Mouse (Mus musculus): Measurements from ENCODE around the gene 1700056E22Rik.

Gene 1700056E22Rik

DNA sequence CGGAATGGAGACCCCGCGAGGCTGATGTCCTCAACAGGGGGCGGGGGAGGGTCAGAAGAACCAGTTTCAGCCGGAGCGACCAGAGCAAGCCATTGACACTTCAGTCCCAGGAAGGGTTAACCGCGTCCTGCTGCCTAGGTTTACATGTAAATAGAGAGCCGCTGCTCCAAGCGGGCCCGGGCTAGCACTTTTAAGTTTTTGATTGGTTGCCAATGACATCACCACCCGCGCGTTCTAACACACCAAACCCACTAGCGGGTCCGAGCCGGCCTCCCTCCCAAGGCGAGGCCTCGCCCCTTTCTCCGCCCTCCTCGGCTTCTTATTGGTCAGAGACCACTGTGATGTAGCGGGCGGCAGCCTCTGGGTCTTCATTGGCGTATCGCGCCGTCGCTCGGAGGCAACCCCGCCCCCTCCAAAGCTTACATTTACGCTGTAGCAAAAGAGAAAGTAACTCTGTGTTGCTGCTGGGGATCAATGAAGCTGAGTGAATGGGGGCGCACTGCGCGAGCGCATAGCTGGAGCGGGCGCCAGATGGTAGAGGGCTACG, at the start of gene 1700056E22Rik:
Gene 1700056E22Rik (minus strand): TSS at position 291 of the 547 bp plus-strand sequence.
- under 1% methylated on average over 38 of the region's 38 CpGs for WGBS

DNA sequence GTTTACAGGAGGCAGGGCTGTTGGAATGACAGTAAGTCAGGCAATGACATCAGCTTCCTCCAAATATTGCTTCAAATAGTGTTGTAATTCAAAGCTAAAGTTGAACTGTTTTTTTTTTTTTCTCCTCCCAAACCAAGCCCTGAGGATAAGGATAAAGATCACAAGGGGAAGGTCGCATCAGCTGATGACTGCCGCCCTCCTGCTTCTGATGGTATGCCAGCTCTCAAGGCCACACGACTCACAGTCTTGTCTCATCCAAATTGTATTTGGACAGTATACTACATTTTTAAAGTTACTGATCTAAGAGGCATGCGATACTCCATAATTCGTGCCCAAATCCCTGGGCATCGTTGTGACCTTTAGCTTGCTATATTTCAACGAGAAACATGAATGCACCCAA, 49.1 kb upstream of the 1700056E22Rik start:
- WGBS = 84% methylated on average over 7 of the region's 7 CpGs

DNA sequence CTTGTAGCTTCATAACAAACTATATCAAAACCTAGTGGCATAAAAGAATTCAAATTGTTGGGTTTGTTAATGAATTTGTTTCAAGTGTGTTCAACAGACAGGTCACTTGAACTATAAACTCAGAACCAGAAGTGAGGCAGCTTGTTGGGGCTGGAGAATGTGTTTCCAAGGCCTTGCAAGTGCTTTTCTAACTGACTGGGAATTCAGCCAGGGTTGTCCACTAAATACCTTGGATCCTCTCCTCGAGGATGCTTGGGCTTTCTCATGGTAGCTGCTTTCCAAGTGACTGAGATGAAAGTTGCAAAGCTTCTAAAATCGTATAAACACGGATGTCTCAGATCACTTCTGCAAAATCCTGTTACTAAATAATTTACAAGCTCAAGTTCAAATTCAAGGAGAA, 48.6 kb upstream of the 1700056E22Rik start:
- WGBS = 44% methylated on average over 3 of the region's 3 CpGs

DNA sequence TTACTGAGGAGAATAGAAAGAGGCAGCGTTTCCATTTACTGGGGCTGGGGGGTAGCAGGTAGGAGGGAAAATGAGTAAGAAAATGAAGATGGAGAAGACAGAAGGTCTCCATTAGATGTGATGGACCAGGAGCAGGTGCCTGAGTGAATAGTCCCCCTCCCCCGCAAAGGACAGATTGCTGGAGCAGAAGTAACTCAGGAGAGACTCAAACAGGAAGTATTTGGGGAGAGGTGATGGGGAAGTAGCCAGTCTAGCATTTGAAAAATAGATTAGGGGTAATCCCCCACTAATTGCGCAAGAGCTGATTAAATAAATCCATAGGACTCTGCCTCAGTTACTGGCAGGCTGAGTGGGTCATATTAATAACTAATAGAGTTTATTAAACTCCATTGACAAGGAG, 45.2 kb upstream of the 1700056E22Rik start:
- 93% methylated on average over 3 of the region's 3 CpGs for WGBS

DNA sequence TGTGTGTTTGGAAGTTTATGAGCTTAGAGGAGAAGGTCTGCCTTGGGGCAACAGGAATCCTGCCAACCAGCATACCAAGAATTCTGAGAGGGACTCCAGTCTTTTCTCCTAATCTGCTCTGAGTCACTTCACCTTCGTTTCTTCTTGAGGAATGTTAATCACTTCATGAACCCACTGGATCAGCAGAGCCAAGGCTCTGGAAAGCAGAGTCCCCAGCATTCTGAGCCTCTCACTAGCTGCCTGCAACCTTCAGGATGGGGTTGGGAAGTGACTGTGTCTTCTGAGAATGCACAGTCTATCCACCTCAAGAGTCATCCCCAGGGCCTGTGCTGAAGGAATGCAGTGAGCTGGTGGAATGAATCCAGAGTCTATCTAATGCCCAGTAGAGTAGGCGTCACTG, 42.7 kb upstream of the 1700056E22Rik start:
- WGBS = 45% methylated on average over 2 of the region's 2 CpGs

DNA sequence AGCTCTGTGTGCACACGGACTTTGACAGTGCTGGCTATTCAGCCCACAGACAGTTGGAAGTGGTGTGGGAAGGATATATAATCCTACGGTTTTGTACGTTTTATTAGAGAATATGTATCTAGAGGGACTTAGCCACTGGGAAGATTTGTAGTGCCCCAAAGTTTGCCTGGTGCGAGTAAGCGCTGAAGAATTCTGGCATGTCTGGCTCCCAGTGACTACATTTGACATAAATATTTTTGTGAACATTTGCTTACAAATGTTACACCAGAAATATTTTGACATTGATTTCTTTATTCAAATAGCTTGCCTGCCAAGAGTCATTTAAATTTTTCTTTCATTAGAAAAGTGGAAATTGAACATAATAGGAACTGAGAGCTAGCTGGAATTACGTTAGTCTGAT, 42.0 kb upstream of the 1700056E22Rik start:
- WGBS = 60% methylated on average over 6 of the region's 6 CpGs

DNA sequence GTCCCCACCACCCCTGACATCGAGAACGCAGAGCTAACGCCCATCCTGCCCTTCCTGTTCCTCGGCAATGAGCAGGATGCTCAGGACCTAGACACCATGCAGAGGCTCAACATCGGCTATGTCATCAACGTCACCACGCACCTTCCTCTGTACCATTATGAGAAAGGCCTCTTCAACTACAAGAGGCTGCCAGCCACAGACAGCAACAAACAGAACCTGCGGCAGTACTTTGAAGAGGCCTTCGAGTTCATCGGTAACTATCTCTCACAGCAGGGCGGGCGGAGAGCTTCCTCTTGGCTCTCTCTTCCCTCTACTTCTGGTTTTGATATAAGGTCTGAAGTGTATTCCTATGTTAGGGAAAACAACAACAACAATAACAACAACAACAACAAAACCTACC, 34.9 kb upstream of the 1700056E22Rik start:
- 95% methylated on average over 12 of the region's 12 CpGs for WGBS

DNA sequence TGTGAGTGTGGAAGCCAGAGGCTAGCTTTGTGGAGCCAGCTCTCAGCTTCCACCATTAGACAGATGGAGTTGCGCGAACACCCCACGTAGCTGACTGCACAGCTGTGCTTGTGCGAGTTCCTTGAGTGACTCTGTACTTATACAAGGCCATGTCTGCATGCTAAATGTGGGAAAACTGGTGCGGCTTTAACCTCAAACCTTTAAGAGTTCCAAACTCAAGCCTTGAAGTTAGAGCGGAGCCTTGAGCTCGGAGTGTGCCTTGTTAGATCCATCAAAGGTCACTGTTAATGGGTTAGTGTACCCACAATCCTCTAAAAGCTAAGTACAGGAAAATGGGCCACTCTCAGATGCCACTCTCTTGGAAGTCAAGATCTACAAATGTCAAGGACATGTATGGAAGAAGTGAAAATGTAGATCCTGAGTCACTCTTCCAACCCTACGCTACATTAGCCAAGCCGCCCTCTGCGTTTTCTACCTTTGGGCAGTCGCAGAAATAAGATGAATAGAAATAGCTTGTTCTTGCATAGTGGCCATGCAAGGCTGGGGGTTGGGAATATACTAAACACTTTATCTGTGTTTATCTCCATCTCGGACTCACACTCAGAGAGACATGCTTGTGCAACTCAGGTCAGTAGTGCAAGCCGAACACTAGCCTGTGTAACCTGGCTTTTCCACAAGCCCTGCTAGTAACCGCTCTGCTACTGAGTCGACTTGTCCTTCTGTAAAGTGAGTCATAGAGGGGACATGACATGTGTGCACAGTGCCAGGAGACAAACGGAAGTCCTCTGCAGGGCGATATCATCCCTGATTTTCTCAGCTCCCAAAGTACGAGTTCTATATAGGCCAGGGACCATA, 33.8 kb upstream of the 1700056E22Rik start:
- WGBS = 89% methylated on average over 18 of the region's 18 CpGs

DNA sequence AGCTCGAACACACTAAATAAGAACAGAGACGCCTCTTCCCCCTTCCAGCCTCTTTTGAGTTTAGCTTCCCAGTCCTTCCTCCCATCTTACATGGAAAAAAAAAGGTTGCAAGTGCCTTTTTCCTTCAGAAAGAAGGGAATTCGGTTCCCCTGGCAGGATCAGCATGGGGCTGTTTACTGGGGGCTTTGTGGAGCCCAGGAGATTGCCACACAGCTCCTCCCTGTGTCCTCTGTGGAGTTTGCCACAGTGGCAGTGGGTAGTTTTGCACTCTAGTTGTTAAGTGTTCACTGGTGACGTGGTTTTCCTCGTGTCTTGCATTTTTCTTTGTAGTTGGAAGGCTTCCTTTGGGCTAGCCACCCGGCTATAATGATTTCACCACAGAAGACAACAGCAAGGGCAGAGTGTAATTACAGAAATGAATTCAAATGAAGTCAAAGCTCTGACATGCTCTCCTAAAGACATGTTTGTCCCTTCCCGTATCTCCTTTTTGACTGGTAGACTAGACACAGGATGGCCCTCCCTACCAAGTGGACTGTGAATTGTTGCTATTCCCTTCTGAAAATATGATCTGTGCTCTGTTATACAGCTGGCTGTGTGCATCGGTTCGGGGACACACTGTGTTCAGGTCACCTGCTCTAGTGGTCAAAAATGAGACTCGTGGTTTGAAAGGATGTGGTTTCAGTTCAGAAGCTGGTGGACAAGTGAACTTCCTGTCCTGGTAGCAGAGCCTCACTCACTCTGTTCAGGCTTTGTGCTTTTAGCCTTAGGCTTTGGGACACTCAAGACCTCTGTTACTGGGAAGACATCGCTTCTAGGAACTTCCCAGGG, 32.6 kb upstream of the 1700056E22Rik start:
- WGBS = 63% methylated on average over 11 of the region's 11 CpGs

DNA sequence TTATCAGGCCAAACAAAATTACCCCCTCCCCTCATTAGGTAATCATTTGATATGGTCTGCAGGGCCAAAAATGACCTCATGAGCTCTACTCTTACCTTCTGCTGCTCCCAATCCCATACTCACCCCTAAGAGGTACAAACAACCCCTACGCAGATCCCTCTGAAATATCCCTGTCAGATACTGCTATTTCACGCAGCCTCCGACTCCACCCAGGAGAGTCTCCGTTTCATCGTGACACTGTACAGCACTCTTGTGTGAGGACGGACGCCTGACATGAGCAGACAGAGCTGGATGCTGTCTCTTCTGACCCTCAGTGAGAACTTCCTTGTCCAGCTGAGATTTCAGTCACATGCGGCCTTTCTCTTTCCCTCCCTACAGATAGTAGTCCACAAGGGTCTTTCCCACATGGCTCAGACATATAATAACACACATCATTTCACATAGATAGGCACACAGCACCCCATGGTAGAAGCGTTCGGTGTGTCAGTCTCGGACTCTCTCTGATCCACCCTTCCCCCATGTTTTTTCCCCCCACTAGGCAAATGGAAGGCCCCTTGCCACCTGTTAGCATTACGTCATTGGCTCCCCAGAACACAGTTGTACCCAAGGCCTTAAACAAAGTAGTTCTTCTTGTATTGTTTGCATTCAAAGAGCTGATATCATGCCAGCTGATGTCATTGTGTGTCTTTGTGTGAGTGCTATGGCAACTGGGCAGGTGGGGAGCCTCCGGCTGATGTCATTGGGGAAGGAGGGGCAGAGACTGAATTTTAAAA, 31.7 kb upstream of the 1700056E22Rik start:
- 70% methylated on average over 13 of the region's 13 CpGs for WGBS

DNA sequence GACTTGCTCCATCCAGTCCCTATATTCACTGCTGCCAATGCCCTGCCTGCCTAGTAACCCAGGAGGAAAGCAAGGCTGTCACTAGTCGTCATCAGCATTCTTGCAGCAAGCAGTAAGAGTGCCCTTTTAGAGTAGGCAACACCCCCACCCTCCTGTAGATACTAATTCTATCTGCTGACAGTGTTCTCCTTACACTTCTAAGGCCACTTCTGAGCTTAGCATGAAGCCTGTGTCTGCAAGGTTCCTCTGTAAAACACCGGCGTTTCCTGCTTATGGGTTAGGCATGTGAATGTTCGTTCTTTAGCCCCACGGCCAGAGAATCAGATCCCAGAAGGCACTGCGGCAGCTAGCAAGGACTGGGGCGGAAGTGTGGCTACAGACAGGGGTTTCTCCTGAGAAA, 30.2 kb upstream of the 1700056E22Rik start:
- 77% methylated on average over 7 of the region's 7 CpGs for WGBS

DNA sequence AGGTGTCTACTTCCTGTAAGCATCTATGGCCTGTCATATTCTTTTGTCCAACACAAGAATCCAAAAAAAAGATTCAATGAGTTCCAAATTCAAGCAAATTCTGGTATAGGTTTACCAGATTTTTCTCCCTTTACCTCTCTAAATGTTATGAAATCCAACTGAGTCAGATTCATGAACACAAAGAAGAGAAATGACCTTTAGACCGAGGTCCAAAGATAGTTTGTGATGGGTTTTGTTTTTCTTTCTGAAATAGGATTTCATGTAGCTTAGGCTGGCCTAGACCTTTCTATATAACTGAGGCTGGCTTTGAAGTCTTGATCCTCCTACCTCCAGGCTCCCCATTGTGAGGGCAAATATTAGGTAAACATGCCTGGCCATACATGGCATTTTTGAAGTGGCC, 27.8 kb upstream of the 1700056E22Rik start:
- WGBS = 77% methylated on average over 1 of the region's 1 CpGs

DNA sequence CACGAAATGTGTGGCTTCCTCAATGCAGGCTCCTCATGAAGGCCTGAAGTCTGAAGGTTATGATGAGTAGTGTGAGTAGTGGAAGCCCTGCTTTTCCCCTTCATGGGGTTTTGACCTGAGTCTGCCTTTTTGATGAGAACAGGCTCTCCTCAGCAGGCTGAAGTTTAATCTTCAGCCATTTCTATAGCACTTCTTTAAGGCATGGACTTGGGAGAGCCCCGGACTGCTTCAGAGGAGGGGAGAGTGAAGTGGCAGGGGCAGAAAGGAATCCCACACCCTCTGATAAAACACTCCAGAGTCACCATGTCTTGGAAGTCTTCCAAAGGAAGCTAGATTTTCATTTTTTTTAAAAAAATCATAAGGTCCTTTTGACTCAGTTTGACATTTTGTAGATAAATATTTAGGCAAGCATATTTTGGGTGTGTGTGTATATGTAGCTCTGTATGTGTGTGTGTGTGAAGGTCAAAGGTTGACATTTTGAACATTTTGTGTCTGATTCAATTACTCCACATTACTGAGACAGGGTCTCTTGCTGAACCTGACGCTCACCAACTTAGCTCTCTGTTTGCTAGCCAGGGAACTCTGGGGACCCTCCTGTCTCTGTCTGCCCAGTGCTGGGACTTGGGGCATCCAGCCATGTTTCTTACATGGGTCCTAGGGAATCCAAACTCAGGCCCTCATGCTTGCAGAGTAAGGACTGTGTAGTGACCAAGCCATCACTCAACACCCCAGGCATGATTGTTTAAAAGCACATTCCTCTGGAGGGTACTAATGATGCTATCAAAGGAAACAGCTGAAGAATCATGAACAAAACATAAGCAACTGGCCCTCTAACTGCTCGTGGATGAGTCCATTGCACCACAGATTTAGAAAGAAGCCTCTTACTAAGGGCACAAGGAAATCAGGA, 27.0 kb upstream of the 1700056E22Rik start:
- WGBS = 79% methylated on average over 4 of the region's 4 CpGs

DNA sequence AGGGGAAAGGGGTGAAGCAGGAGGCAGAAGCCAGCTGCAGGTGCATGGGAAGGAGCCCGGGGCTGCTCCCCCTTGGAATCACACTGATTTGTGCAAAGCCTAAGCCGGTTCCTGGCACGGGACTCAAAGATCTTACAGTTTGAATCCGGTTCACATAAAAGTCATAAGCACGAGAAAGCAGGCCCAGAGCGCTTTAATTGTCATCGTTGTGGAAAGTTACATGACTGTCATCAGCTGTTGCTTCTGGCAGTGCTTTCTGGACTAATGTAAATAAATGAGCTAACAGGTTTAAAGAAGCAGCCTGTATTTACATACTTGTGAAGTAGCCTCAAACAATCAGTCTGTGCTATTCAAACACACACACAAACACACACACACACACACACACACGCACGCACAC, 26.3 kb upstream of the 1700056E22Rik start:
- 57% methylated on average over 9 of the region's 9 CpGs for WGBS

DNA sequence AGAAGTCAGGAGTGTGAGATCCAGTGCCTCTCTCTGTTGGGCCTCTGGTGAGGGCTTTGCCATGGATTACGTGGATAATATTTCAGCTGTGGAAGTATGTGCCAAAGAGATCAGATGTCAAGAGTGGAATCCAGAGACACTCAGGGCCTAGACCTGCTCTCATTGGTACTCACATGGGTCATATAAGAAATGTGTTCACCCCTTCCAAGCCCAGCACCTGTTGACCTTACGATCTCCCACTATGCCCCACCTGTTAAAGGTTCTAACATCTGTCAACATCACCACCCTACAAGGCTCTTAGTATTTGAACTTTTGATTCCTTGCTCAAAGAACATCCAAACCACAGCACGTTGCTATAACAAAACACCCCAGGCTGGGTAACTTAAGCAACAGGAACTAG, 25.7 kb upstream of the 1700056E22Rik start:
- 90% methylated on average over 3 of the region's 3 CpGs for WGBS

DNA sequence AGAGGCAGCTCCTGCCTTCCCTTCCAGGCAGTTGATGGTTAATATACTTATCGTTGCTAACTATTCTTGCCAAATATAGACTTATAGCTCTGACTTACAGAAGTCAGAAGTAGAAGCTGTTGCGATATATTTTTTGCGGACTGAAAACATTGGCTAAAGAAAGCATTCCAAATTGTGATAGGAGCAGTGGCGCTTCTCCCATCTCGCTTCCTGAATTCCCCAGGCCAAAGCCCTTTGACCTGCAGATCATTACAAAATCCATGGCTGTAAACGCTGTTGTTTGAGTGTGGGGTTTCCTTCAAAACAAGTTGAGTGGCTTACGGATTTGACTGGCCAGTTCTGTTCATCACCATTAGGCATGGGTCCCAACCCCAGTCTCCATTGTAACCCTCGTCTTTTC, 24.1 kb upstream of the 1700056E22Rik start:
- WGBS = 81% methylated on average over 8 of the region's 8 CpGs

DNA sequence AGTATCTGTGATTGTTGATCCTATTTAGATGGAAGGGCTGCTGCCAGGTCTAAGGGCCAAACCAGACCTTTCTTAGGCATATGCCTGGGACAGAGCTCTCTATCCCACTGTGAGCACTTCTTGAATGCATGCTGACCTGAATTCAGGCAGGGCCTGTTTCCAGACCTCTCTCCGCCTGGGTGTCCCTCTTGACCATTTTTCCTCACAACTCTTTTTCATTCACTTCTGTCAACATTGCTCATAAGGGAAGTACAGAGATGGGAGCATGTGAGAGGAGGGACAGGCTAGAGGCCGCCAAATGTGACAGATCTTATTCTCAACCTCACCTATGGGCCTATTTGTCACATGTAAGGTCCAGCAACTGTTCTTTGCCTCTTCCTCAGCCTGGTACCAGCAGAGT, 20.1 kb upstream of the 1700056E22Rik start:
- 90% methylated on average over 2 of the region's 2 CpGs for WGBS

DNA sequence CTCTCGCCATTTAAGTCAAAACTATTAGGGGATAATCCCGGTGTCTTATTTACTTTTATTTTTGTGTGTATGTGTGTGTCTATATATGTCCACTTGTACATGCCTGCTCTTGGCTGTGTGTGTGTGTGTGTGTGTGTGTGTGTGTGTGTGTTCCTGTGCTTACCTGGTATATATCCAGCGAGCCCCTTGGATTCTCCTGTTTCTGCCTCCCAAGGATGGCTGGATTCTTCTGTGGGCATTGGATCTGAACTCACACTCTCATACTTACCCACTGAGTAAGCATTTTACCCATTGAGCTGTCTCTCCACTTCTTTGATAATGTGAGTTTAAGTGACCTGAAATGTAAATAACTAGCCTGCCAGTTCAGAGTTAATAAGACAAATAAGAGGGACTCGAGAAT, 19.6 kb upstream of the 1700056E22Rik start:
- 86% methylated on average over 4 of the region's 4 CpGs for WGBS

DNA sequence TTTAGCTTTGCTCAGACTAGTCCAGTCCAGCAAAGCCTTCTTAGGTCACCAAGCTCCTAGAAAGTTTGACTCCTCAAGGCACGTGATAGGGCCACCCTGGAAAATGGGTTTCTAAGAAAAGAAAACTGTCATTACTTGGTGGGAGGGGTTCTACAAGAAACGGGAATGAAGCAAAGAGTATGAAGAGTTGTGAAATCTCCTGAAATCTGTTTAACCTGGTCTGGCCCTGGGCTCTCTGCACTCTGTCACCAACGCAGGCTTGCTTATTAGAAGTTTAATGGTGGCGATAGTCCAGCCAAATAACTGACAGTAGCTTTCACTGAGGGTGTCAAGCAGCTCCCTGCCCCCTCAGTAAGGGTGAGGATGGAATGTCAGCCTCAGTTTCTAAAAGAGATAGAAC, 19.0 kb upstream of the 1700056E22Rik start:
- 77% methylated on average over 4 of the region's 4 CpGs for WGBS

DNA sequence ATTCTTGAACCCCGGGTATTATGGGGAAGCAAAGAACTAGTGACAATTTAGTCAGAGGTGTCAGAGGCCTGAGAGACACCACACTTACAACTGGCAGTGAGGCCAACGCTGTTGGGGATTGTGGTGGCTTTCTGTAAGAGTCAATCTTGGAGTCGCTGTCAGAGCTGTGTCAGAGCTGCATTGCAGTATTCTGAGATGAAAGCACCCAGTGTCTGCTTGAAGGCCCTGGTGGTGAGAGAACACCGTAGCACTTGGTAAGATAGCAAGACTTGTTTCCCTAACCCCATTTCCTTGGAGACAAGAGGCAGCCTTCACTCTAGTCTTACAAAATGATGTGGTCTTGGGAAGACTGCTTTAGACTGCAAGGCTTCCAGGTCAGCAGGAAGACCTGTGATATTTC, 18.2 kb upstream of the 1700056E22Rik start:
- WGBS = 71% methylated on average over 4 of the region's 4 CpGs

DNA sequence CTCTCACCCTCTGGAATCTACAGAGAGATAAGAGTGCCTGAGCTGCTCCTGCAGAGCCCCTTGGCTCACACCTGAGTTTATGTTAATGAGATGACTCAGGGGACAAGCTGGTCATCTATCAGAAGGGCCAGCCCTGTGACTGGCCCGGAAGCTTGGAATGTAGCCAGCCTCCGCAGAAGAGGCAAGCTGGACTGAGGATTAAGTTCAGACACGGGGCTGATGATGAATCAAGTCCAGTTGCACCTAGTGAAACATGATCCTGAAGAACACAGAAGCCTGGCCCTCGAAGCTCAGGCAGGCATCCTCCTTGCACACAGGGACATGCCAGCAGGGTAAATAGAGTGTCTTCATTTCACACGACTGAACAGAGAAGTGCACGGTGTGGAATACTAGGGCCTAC, 17.7 kb upstream of the 1700056E22Rik start:
- 58% methylated on average over 6 of the region's 6 CpGs for WGBS
